Mouse (Mus musculus) midbrain, postnatal 0 days (tissue): ENCODE results near the gene Epn1. TPM values are rescaled to one million over a fixed set of nuclear protein-coding genes. Genes with fewer than 3 reads are reported as not detected.

ENCODE experiments used
- ATAC-seq: fragments of 200-750 bp; cut with Nextera tagmentation; 2 replicates; pipeline ENCODE4 v1.8.0; 2017; ENCODE audit warnings: moderate number of reproducible peaks, mild to moderate bottlenecking, moderate TSS enrichment, moderate library complexity; ENCODE audit not compliant: low FRiP score
- DNase-seq: peaks from one replicate; pipeline ENCODE4 v3.0.0-alpha.2; 2015; ENCODE audit warnings: low spot score
- H3K27ac ChIP-seq: fragments of 300-500 bp; sonication (generic); 2 replicates; pipeline ENCODE4 v1.5.1; 2014; ENCODE audit warnings: low read depth, mild to moderate bottlenecking, low read length, mixed read lengths
- H3K27me3 ChIP-seq: fragments of 300-500 bp; sonication (generic); 2 replicates; pipeline ENCODE4 v1.6.1; 2014; ENCODE audit warnings: low read length, control low read depth, mixed read lengths; ENCODE audit not compliant: insufficient read depth
- H3K36me3 ChIP-seq: fragments of 300-500 bp; sonication (generic); 2 replicates; pipeline ENCODE4 v1.6.1; 2014; ENCODE audit warnings: low read length, control low read depth, mixed read lengths; ENCODE audit not compliant: insufficient read depth
- H3K4me1 ChIP-seq: fragments of 300-500 bp; sonication (generic); 2 replicates; pipeline ENCODE4 v1.6.1; 2014; ENCODE audit warnings: mild to moderate bottlenecking, control low read depth, antibody characterized with exemption, low read length, mixed read lengths; ENCODE audit not compliant: insufficient read depth
- H3K4me2 ChIP-seq: fragments of 300-500 bp; sonication (generic); 2 replicates; pipeline ENCODE4 v1.6.1; 2014; ENCODE audit warnings: low read depth, mild to moderate bottlenecking, low read length, mixed read lengths; ENCODE audit not compliant: poor library complexity, severe bottlenecking
- H3K4me3 ChIP-seq: fragments of 300-500 bp; sonication (generic); 2 replicates; pipeline ENCODE4 v1.5.1; 2014; ENCODE audit warnings: low read depth, mild to moderate bottlenecking, low read length, moderate library complexity
- H3K9ac ChIP-seq: fragments of 300-500 bp; sonication (generic); replicated peaks from 2 replicates; pipeline ENCODE4 v1.6.1; 2014; ENCODE audit warnings: mild to moderate bottlenecking, low read length, moderate library complexity, mixed read lengths; ENCODE audit not compliant: poor library complexity, severe bottlenecking
- H3K9me3 ChIP-seq: fragments of 300-500 bp; sonication (generic); 2 replicates; pipeline ENCODE4 v1.6.1; 2016; ENCODE audit warnings: low read length, control low read depth
- CTCF ChIP-seq: IDR thresholded peaks from 2 replicates; pipeline ENCODE4 v1.5.1; 2016; ENCODE audit warnings: antibody characterized with exemption, mild to moderate bottlenecking
- WGBS: fragments of 180-500 bp; shearing (Covaris S2); extraction: QIAGEN DNeasy Blood & Tissue Kit; methylation state at CpG from one replicate; pipeline ENCODE4 v1.1.7; 2014; 5-methylcytosine and 5-hydroxymethylcytosine counted together
- polyA plus RNA-seq: library from polyadenylated mRNA; unstranded; fragments of >200 nt; fragmentation: Nextera tagmentation; extraction: Ambion mirVana; gene quantifications from 2 replicates; pipeline ENCODE4 v1.2.1, GENCODE M21; 2015
- total RNA-seq: library from RNA; depleted of rRNA; stranded (reverse); fragments of >200 nt; gene quantifications from 2 replicates; pipeline ENCODE4 v1.2.3, GENCODE M21; 2014

Epn1 gene
- total and polyA plus RNA-seq, 2 experiments from 2014 or later: 130 to 484 TPM

DNA sequence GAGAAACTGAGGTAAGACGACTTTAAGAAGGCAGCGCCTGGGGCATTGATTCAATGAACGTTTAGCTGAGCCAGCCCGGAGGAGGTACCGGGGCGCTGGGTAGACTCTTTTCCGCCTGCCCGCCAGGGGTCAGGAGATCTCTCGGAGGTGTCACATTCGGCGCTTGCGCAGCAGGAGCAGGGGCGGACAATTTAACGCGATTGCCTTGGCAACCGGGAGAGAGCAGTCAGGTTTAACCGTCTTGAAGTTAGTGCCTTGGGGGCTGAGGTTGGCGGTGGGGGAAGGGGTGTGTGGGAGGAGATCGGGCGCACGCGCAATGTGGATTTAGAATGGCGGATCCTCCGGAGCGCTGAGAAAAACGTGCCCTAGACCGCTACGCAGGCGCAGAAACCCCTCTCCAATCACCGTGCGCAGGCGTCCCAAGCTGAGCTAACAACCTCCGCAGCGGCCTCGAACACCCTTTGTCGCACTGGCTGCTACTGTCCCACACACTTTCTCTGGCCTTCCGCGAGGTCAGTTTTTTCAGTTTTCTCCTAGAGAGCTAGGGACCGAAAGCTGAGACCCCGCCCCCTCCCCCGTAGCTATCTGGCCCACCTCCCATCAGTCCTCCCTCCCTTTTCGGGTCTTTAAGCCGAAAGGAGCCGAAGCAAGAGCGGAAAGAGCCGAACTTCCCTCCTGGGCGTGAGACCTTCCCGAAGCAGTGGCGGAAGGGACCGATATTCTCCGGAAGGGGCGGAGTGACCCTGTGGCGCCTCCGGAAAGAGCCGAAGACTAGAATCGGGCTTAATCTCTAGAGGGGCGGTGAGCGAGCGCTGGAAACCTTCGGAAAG, 18.9 kb upstream of the Epn1 start:
- Histone ChIP-seq H3K4me1 (peaks cover 18% of the 10 kb centered on the region; the same call in 1 of the 2 replicates), H3K4me3 (peak overlapping the region; percentile 70), H3K27ac (peak overlapping the region; percentile 95), H3K27me3 (no peaks in the 10 kb centered on the region), H3K36me3 (no peaks in the 10 kb centered on the region), H3K4me2 (peak overlapping the region; percentile 88), H3K9me3 (no peaks in the 10 kb centered on the region), H3K9ac (peak overlapping the region; percentile 81)
- TF ChIP-seq CTCF: peak; percentile 81
- under 1% methylated on average over 60 of the region's 60 CpGs for WGBS
- DNase-seq (peak; percentile 99), ATAC-seq (peak; percentile 91)

DNA sequence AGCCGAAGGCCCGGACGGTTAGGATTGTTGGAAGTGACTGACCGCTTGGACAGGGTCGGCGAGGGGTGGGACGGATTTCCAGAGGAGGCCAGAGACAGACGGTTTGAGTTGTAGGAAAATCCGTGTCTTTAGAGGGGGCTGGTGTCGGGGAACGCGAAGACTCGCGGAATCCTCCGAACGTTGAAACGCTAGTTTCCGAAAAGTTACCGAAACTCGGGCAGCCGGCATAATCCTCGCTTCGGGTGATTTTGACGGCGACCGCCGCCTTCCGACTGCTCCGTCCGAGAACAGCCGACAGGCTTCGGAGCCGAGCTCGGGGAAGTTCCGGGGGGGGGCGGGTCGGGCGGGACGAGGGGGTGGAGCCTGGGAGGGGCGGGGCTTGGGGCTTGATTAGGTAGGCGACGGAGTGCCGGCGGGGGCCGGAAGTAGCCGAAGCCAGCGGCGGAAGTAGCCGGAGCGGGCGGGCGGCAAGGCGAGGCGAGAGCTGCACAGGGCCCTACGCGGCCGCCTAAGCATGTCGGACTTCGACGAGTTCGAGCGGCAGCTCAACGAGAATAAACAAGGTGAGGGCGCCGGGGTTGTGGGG, 18.2 kb upstream of the Epn1 start, which contains the start of gene U2af2:
TSS of gene U2af2 (plus strand) at position 370 of the 586 bp plus-strand sequence.
- Histone ChIP-seq H3K9ac (peak within 1 kb of the TSS; percentile 81), H3K4me3 (peak within 1 kb of the TSS; percentile 70), H3K4me2 (peak within 1 kb of the TSS; percentile 88), H3K9me3 (no peaks in the 10 kb centered on the region), H3K27ac (peak within 1 kb of the TSS; percentile 95), H3K4me1 (peaks cover 18% of the 10 kb centered on the region; the same call in 1 of the 2 replicates), H3K36me3 (peaks cover 5% of the 10 kb centered on the region; the same call in 1 of the 2 replicates), H3K27me3 (no peaks in the 10 kb centered on the region)
- under 1% methylated on average over 60 of the region's 65 CpGs for WGBS
- DNase-seq (peak; percentile 94), ATAC-seq (peak; percentile 75)
- TF ChIP-seq CTCF: no peak

DNA sequence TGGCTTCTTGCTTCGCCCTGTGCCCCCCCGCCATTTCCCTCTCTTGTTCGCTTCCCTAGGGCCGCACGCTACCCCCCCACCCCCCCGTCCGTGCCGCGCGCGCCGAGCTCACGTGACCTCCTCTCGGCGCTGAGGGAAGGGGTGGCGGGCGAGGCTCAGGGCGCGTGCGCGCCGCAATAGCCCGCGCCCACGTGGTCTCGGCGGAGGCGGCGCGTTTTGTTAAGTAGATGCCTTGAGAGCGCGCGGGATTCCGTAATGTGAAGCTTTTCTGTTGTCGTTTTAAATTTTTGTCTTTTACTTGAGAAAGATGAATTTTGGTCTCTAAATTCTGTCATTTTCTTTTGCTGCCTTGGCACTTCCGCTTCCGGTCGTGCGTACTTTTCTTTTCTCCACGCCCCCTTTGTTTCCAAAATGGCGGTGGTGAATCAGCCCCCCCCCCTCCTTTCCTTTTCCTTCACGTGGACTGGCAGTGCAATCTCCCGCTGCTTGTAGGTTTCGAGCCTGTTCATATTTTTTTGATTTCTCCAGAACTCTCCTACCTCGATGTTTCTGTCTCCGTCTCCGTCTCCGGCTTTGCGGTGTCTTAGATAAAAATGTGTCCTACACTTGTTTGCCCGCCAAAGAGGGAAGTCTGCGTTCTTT, 17.6 kb upstream of the Epn1 start:
- under 1% methylated on average over 49 of the region's 51 CpGs for WGBS
- ATAC-seq (peak; percentile 39), DNase-seq (peak; percentile 85)
- peak overlapping the region; percentile 95 for H3K27ac ChIP-seq
- H3K4me1 ChIP-seq: peaks cover 18% of the 10 kb centered on the region; the same call in 1 of the 2 replicates
- H3K9me3 ChIP-seq: no peaks in the 10 kb centered on the region
- no peak for TF ChIP-seq CTCF
- H3K27me3 ChIP-seq: no peaks in the 10 kb centered on the region
- H3K9ac ChIP-seq: peak overlapping the region; percentile 81
- peaks cover 9% of the 10 kb centered on the region; the same call in 1 of the 2 replicates for H3K36me3 ChIP-seq
- H3K4me3 ChIP-seq: peak overlapping the region; percentile 70
- H3K4me2 ChIP-seq: peak overlapping the region; percentile 88

DNA sequence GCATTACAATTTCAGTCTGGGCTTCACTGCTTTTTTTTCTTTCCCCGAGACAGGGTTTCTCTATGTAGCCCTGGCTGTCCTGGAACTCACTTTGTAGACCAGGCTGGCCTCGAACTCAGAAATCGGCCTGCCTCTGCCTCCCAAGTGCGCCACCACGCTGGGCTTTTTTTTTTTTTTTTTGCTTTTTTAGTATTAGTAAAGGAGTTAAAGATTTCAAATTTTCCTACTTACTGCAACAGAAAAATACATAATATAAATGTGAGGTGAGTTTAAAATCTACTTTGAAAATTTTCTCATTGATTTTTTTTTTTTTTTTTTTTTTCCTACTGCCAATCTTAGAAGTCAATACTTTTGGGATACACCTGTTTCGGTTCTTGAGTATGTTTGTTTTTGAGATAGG, 15.1 kb upstream of the Epn1 start:
- H3K36me3 ChIP-seq: peaks cover 31% of the 10 kb centered on the region
- ATAC-seq (no peak), DNase-seq (no peak)
- WGBS: 96% methylated on average over 6 of the region's 6 CpGs
- no peak overlapping the region for H3K9ac ChIP-seq
- peaks cover 16% of the 10 kb centered on the region; the same call in 1 of the 2 replicates for H3K4me1 ChIP-seq
- H3K27ac ChIP-seq: no peak overlapping the region
- no peak overlapping the region for H3K4me2 ChIP-seq
- no peak overlapping the region for H3K4me3 ChIP-seq
- no peaks in the 10 kb centered on the region for H3K27me3 ChIP-seq
- no peaks in the 10 kb centered on the region for H3K9me3 ChIP-seq
- TF ChIP-seq CTCF: no peak

DNA sequence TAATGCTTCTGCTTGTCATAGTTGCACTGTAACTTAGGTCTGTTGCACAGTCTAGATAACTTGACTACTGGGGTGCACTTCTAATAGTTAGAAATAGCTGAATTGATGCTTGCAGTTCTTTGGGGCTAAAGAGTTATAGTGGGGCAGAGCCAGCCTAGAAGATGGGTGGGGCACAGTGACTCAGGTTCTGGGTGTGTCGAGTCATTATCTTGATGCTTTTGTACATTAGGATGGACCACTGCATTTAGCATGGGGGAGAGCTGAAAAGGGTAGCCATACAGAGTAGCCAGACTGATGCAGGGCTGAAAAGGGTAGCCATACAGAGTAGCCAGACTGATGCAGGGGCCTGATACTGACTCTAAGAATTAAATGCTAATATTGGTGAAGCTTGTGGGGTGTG, 6.4 kb upstream of the Epn1 start:
- DNase-seq: no peak
- ATAC-seq: no peak
- WGBS: 91% methylated on average over 1 of the region's 1 CpGs

More for the DNA sequence above, 6.4 kb upstream of the Epn1 start:
- Histone ChIP-seq H3K27ac (no peak overlapping the region), H3K4me1 (no peaks in the 10 kb centered on the region), H3K9me3 (no peaks in the 10 kb centered on the region), H3K36me3 (peaks cover 81% of the 10 kb centered on the region), H3K27me3 (no peaks in the 10 kb centered on the region), H3K4me2 (no peak overlapping the region), H3K4me3 (no peak overlapping the region), H3K9ac (no peak overlapping the region)
- TF ChIP-seq CTCF: no peak
